In the genomic region with DNA sequence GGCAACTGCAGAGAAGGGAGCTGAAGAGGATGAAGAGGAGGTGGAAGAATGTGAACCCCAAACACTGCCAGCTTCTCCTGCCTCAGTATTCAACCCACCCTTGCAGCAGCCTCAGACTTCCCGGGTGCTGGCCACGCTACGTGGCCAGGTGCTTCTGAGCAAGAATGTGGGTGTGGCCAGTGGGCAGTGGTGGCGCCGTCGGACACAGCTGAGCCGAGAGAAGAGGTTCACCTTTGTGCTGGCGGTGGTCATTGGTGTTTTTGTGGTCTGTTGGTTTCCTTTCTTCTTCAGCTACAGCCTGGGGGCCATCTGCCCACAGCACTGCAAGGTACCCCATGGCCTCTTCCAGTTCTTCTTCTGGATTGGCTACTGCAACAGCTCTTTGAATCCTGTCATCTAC, we compare ENCODE assay signal across 14 mouse cellular contexts. TPM values are rescaled to one million over a fixed set of nuclear protein-coding genes. Genes with fewer than 3 reads are reported as not detected.
A peak's percentile ranks its signal among the peaks of the same experiment; 100 is the strongest.
DNase-seq lines count a peak whose midpoint lies in the region; ATAC-seq and TF ChIP-seq lines count a peak whose summit lies in the region.
"Had no signal": no experiment of that assay in that cellular context is flagged by ENCODE, and none has a peak within 500 bp of the region (broad histone marks: within the 10 kb centered on the region; RNA-seq: fewer than 3 reads in every experiment).

No protein-coding gene starts in this region.

- no peak for TF ChIP-seq POLR2A in liver, adult 2 months (IDR thresholded peaks at IDR 0.05; ENCODE audit: extremely low read depth, insufficient read depth, low read length)

- H3K36me3 ChIP-seq in neural tube, embryonic 11.5 days (ENCODE audit: control insufficient read depth, insufficient read depth, low read length), result no peaks in the 10 kb centered on the region
- H3K36me3 ChIP-seq in liver, adult 2 months (ENCODE audit: control insufficient read depth, insufficient read depth, low read length), result no peaks in the 10 kb centered on the region

- H3K4me2 ChIP-seq in neural tube, embryonic 11.5 days (ENCODE audit: low read depth), result no peak overlapping the region

- no peak overlapping the region for H3K9ac ChIP-seq in neural tube, embryonic 11.5 days (ENCODE audit: low read length)
- H3K9ac ChIP-seq in liver, adult 2 months (ENCODE audit: low read depth, low read length), result peak overlapping the region; percentile 51; the same call in 1 of the 2 replicates

- DNase-seq in gastrocnemius, adult 2 months, result no peak
- no peak for DNase-seq in gastrocnemius, postnatal 4 days (ENCODE audit: low spot score in 2 of 2)
- no peak for DNase-seq in neural tube, embryonic 11.5 days (ENCODE audit: low spot score)
- DNase-seq in neural tube, embryonic 10.5 days (ENCODE audit: extremely low spot score, low spot score), result no peak
- DNase-seq in liver, adult 2 months (ENCODE audit: extremely low read depth, low read depth, low spot score), result no peak
- no peak for DNase-seq in layer of hippocampus, postnatal 10 days (ENCODE audit: low spot score in 2 of 2)
- DNase-seq in adrenal gland, adult (ENCODE audit: inconsistent age in 2 of 2, low spot score in 1 of 2), result no peak
- DNase-seq: adrenal gland, postnatal 36 days; cerebellum, postnatal 36 days; heart, postnatal 36 days had no signal

- WGBS in neural tube, embryonic 11.5 days, result 22% methylated on average over 8 of the region's 8 CpGs
- 28% methylated on average over 8 of the region's 8 CpGs for WGBS in liver, adult 2 months

- H3K79me2 ChIP-seq in liver, adult 2 months (ENCODE audit: control insufficient read depth, insufficient read depth, low read length), result no peaks in the 10 kb centered on the region

- H3K27me3 ChIP-seq in neural tube, embryonic 11.5 days (ENCODE audit: control insufficient read depth, insufficient read depth, low read length), result peaks cover 50% of the 10 kb centered on the region
- H3K27me3 ChIP-seq in liver, adult 2 months (ENCODE audit: control insufficient read depth, insufficient read depth, low read length), result peaks cover 11% of the 10 kb centered on the region

- H3K4me3 ChIP-seq in gastrocnemius, adult 2 months, result peak overlapping the region; percentile 66
- 0 out of 2 replicates have a peak overlapping the region, but pooled peaks have one; percentile 4 for H3K4me3 ChIP-seq in neural tube, embryonic 11.5 days (ENCODE audit: low read depth, low read length)
- H3K4me3 ChIP-seq in liver, adult 2 months (ENCODE audit: insufficient read depth, low read depth, low read length), result peak overlapping the region; percentile 55

- no peak for ATAC-seq in neural tube, embryonic 11.5 days (ENCODE audit: insufficient read depth, low FRiP score, low TSS enrichment)
- ATAC-seq in frontal cortex, adult (ENCODE audit: low TSS enrichment), result no peak
- ATAC-seq: Patski had no signal

- H3K4me1 ChIP-seq in neural tube, embryonic 11.5 days (ENCODE audit: control insufficient read depth, insufficient read depth, low read length), result peaks cover 5% of the 10 kb centered on the region; the same call in 1 of the 2 replicates
- no peaks in the 10 kb centered on the region for H3K4me1 ChIP-seq in liver, adult 2 months (ENCODE audit: control insufficient read depth, insufficient read depth, low read length)

- intact Hi-C loops in gastrocnemius, adult 2 months (cut with DNase I), result no loop called here

- no peak overlapping the region for H3K27ac ChIP-seq in gastrocnemius, adult 2 months
- H3K27ac ChIP-seq in neural tube, embryonic 11.5 days (ENCODE audit: low read depth, low read length), result no peak overlapping the region
- no peak overlapping the region for H3K27ac ChIP-seq in liver, adult 2 months (replicated peaks; ENCODE audit: insufficient read depth, low read depth, low read length)

- TF ChIP-seq CTCF in gastrocnemius, adult 2 months (IDR thresholded peaks at IDR 0.05), result no peak
- TF ChIP-seq CTCF in liver, adult 2 months (IDR thresholded peaks at IDR 0.05; ENCODE audit: low read depth, low read length), result no peak

- no peaks in the 10 kb centered on the region for H3K9me3 ChIP-seq in neural tube, embryonic 11.5 days (ENCODE audit: control insufficient read depth, low read length)

RNA-seq across cellular contexts. Expression of a gene that starts 1.4 kb away (rescaled TPM):
- total RNA-seq in gastrocnemius, adult 2 months (2021), result under 1 TPM; 0.39 to 0.69 TPM
- total RNA-seq in gastrocnemius, postnatal 4 days (2021), result 1 to 10 TPM in 1 of 2 experiments, under 1 TPM in 1; 0.96 to 1.2 TPM
- polyA plus RNA-seq in neural tube, embryonic 11.5 days (2014; fragmentation: Nextera tagmentation; extraction: Ambion mirVana), result 2.0 and 2.8 TPM in 2 replicates
- total RNA-seq in liver, adult 2 months (2014; rRNA removed), result 2.5 and 4.0 TPM in 2 replicates
- 5.0 TPM in 2 replicates for polyA plus RNA-seq in liver, adult 2 months (2012; rRNA removed)
- under 1 TPM; 0.23 to 0.29 TPM for total RNA-seq in layer of hippocampus, postnatal 10 days (2021)
- total RNA-seq: megakaryocyte, adult 5-6 weeks; neutrophil, adult 5-6 weeks had no signal
- polyA plus RNA-seq: Patski had no signal

RNA-seq across cellular contexts. Expression of a gene that starts 26.0 kb away (rescaled TPM):
- under 1 TPM in 1 of 2 experiments, not detected in 1; 0.25 TPM for total RNA-seq in gastrocnemius, adult 2 months (2021)
- under 1 TPM; 0.12 to 0.31 TPM for total RNA-seq in gastrocnemius, postnatal 4 days (2021)
- not detected in 2 replicates for polyA plus RNA-seq in neural tube, embryonic 11.5 days (2014; fragmentation: Nextera tagmentation; extraction: Ambion mirVana)
- total RNA-seq in liver, adult 2 months (2014; rRNA removed), result not detected in 2 replicates
- not detected in 2 replicates for polyA plus RNA-seq in liver, adult 2 months (2012; rRNA removed)
- total RNA-seq in layer of hippocampus, postnatal 10 days (2021), result not detected
- total RNA-seq: adrenal gland, postnatal 36 days; heart, postnatal 36 days had no signal
- polyA plus RNA-seq: Patski had no signal

RNA-seq across cellular contexts. Expression of a gene that starts 28.5 kb away (rescaled TPM):
- 1 to 10 TPM in 1 of 2 experiments, under 1 TPM in 1; 0.59 to 1.2 TPM for total RNA-seq in gastrocnemius, adult 2 months (2021)
- 1 to 10 TPM; 3.2 to 3.6 TPM for total RNA-seq in gastrocnemius, postnatal 4 days (2021)
- polyA plus RNA-seq in neural tube, embryonic 11.5 days (2014; fragmentation: Nextera tagmentation; extraction: Ambion mirVana), result 7.0 TPM in 2 replicates
- 0.37 and 1.2 TPM in 2 replicates for total RNA-seq in liver, adult 2 months (2014; rRNA removed)
- polyA plus RNA-seq in liver, adult 2 months (2012; rRNA removed), result 0.45 and 0.83 TPM in 2 replicates
- total RNA-seq in layer of hippocampus, postnatal 10 days (2021), result 1 to 10 TPM; 3.1 to 3.7 TPM

Comparison
In these comparisons a context has a peak if more than half of its experiments do, and no peak if none do; other contexts are left out.
1. H3K4me3 ChIP-seq: peak in every context shown above with its lines; median percentile 66 in gastrocnemius, adult 2 months; 55 in liver, adult 2 months; 4 in neural tube, embryonic 11.5 days.